Mouse (Mus musculus) cerebellum, adult (tissue): ENCODE measurements around the gene Pa2g4.
A peak's percentile ranks its signal among the peaks of the same experiment; 100 is the strongest.

Experiments
- ATAC-seq: cut with Nextera tagmentation; 2 replicates; pipeline ENCODE4 v1.9.2; 2017; ENCODE audit warnings: mild to moderate bottlenecking, moderate library complexity, mixed read lengths; ENCODE audit not compliant: insufficient number of reproducible peaks, low FRiP score, low TSS enrichment

Pa2g4 gene

DNA sequence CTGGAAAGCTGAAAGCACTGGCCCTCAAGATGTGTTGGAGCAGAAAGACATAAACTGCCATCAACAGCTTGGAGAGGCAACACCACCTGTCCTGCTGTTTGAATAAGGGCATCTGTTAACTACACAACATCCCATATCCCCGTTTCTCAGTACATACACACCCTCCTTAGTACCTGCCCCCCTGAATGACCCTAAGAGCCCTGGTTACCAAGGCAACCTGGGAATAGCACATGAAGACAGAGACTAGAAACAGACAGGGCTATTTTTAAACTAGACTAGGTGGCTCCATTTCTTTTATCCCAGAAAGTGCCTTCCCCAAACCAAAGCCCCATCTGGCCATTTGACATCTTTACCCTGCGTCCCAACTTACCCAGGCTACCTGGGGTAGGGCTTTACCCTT lies 22.7 kb downstream of the Pa2g4 start:
- no peak for ATAC-seq

DNA sequence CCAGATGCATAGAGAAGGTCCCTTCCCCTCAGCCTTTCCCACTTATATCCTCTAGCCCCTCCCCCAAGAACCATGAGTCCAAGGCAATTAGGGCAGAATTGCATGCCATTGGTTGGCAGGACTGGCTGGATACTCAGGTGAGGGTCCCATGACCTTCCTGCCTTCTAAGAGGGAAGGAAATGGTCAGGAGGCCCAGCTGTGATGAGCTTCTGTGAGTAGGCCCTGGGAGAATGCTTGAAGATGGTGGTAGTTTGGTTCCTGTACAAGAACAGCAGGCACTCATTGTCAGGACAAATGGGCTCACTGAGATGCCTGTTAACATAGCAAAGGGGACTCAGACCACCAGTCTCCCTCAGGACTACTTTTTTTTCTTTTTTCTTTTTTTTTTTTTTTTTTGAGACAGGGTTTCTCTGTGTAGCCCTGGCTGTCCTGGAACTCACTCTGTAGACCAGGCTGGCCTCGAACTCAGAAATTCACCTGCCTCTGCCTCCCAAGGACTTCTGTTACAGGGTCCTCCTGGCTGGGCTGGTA lies 27.4 kb downstream of the Pa2g4 start:
- no peak for ATAC-seq

DNA sequence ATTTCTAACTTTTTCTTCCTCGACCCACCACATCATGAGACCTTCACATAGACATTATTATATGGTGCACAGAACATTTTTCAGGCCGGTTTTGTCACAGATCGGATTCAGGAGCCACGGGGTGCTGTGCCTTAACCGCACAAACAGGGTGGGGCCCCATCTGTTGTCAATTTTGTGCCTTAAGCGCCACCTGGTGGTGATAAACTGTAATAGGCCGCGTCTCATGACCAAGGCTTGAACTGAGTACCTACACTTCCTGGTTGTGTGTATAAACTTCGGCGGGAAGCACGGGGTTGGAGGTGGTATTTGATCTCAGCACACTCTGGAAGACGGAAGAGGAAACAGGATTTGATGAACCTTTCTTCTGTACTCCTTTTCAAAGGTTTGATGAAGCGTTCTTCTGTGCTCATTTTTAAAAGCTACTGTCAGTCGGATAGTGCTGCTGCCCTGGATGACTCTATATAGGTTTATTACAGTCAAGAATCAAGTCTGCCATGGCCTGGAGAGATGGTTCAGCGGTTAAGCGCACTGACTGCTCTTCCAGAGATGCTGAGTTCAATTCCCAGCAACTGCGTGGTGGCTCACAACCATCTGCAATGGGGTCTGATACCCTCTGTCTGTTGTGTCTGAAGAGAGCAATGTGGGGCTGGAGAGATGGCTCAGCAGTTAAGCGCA lies 29.4 kb downstream of the Pa2g4 start:
- peak; percentile 90; the same call in 1 of the 2 replicates for ATAC-seq

DNA sequence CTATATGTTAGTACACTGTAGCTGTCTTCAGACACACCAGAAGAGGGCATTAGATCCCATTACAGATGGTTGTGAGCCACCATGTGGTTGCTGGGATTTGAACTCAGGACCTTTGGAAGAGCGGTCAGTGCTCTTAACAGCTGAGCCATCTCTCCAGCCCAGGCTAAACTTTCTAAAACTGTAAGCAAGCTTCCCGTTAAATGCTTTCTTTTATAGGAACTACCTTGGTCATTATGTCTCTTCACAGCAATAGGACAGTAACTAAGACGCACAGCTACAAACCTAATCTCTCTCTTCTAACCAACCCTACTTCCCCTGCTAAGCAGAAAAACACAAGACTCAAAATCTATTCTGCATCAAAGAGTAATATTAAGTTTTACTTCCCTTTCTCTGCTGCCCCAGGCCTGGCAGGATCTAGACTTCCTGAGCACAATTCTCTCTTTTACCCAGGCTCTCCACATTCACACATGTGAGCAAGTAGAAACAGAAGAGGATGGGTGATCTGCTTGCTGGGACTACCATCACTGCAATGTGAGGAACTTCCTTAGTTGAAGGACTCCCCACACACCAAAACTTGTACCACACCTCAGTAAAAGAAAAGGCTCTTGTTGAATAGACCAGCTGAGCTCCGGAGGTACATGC lies 30.0 kb downstream of the Pa2g4 start:
- ATAC-seq, result no peak

DNA sequence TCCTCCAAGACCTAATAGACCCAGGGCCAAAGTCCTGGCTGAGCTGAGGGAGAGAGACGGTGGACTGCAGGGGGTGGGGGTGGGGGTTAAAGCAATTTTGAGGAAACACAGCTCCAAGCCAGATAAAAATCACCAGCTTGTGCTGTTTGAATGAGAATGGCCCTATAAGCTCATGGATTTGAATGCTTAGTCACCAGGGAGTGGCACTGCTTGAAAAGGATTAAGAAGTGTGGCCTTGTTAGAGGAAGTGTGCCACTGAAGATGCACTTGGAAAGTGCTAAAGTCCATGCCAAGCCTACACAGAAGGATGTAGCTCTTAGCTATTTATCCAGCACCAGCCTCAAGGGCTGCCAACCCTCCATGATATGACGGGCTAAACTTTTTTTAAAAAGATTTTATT lies 30.6 kb downstream of the Pa2g4 start:
- ATAC-seq, result no peak

DNA sequence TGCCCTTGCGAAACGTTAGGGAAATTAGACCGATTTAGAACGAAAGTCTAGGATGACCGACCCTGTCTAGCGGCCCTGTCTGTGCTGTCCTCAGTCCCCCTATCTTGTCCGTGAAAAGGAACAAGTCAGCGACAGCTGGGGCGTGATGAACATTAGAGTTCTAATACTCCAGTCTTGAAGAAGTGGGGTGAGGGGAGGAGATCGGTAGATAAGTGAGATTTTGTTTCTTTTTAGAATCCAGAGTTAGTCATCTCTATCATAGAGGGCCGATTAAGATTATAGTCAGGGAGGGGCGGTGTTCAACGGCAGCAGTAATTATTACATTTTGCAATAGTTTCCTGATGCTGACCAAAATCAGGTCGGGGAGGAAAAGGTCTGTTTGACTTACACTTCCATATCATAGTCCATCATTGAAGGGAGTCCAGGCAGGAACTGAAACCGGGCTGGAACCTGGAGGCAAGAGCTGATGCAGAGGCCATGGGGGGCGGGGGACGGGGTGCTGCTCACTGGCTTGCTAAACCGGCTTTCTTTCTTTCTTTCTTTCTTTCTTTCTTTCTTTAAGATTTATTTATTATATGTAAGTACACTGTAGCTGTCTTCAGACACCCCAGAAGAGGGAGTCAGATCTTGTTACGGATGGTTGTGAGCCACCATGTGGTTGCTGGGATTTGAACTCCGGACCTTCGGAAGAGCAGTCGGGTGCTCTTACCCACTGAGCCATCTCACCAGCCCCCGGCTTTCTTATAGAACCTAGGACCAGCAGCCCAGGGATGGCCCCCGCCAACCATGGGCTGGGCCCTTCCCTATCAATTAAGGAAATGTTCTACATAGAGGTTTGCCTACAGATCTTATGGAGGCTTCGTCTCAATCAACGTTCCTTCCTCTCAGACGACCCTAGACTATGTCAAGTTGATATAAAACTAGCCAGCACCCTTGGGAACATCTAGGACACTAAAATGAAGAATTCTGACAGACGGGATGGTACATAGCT lies 39.1 kb downstream of the Pa2g4 start:
- no peak for ATAC-seq

DNA sequence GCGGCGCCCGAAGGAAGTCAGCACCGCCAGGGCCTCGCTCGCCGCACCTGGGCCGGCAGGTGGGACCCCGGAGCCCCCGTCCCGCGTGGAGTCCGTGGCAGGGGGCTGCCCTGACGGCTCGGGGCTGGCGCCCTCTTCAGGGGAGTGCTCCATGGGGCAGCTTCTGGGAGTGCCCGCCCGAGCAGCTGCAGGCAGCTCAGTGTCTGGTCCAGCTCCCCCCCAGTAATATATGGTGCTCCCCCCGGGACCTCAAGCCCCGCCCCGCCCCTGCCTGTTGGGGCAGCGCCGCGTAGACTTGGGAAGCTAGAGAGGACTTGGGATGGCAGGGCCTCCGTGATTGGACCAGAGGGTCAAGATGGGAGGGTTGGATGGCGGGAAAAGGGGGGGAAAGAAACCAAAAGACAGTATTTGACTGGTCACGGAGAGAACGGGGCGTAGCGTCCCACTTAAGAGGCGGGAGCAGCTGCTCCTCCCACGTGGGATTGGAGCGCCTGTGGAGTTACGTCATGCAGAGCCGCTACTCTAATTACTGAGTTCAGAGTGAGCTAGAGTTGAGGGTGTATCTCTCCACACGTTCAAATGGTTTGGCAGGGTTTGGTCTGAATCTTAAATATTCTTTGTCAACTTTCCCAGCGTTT lies 40.0 kb downstream of the Pa2g4 start, which contains the start of gene Esyt1:
Gene Esyt1 (minus strand): TSS at position 201 of the 638 bp plus-strand sequence.
- ATAC-seq, result peak; percentile 99

DNA sequence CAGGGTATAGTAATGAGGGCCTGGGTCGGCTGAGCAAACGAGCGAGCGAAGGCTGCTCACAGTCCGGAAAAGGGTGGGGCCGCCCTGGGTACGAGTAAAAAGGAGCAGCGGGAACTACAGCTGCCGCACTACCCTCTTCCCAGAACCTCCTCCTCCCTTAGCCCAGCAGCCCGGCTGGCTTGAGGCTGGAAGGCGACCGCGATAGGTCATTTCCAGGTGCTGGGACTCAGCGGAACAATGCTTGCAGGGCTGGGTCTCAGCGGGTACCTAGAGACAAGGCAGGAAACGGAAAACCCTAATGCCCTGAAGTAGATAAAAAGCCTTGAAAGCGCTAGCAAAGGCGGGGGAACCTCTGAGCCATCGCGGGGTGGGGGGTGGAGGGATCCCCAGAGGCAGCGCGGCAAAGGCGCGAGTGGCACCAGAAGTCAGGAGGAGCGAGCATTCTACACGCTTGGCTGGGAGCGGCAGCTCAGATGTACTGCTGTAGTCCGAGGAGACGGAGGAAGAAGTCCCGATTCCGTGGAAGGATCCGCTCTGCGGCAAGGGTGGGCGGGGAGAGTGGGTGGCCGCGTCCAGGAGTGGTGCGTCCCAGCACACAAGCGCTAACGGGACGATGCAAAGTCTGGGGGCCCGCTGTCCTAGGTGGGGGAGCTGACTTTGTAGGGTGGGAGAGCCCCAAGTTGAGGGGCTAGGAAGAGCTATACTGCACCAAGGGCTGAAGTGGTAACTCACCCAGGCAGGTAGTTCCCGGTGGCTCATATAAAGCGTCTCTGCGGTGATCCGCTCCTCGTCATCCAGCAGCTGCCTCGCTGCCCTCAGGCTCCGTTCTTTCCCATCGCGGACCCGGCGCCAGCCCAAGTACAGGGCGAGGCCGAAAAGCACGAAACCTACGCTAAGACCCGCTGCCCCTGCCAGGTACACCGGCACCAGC lies 40.8 kb downstream of the Pa2g4 start:
- 0 out of 2 replicates have a peak, but pooled peaks have one; percentile 20 for ATAC-seq

DNA sequence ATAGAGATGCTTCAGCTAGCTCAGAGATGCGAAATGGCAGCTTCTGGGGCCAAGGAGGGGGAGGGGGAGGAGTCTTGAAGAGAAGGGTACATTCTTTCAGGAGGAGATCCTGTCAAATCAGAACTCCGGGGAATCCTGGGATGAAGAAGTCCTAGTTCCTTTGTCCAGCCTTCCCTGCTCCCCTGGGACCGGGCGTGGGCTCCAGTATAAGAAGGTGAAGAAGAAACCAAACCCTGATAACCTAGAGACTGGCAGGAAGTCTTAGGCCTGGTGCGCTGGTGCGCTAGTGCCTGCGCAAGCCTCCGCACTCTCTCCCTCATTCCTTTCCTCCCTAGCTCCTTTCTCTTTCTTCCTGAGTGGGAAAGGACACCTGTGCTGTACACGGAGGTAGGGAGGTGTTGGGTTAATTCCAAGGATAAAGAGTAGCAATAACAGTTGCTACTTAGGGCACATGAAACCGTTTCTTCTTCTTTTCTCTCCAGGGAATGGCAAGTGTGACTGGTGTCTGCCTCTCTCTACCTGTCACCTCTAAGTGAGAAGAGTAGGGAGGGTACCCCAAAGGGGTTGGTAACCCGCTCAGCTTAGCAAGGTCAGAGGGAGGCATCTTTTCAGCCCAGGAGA lies 41.6 kb downstream of the Pa2g4 start:
- no peak for ATAC-seq

DNA sequence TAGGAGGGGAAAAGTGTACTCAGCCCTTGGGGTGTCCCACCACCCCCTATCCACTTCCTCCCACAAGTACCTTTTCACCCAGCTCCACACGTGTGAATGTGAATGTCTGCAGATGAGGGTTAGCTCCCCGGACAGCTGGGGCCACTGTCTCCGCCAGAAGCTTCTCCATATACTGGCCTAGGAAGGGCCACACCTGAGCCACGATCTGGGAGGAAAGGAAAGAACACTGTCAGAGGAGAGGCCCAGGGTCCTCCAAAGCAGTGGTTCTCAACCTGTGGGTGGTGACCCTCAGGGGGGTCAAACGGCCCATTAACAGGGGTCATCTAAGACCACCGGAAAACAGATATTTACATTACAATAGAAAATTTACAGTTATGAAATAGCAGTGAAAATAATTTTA lies 43.4 kb downstream of the Pa2g4 start:
- ATAC-seq, result no peak

DNA sequence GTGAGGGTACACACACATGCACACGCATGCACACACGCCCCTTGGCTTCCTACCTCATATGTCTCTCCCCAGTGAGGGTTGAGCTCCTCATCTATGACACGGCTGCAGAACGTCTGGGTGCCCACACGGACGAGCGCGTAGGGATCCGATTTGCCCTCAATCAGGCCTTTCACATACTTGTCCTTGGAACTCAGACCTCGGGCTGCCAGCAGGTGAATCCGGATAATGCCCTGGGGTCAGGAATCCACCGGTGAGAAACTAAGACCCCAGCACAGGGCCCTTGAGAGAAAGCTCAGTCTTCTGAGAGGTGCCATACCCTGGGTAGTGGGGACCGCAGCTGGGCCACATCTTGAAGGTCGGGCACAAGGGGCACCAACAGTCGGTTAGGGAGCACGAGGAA lies 45.2 kb downstream of the Pa2g4 start:
- ATAC-seq, result no peak

DNA sequence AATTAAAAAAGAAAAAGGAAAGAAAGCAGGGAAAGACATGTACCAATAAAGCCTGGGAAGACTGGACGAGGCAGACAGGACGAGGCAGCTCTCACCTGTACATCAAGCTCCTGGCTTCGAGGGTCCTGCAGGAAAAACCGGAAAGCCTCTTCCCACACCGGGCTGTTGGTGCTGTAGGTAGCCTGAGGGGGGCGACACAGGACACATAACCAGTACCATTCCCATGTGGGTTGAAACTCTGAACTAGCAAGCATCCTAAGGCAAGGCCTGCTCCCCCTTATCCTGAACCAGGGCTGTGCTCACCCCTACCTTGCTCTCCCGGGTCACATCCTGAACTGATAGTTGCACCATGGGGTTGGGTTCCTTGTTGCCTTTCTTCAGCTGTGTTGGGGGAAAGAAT lies 47.0 kb downstream of the Pa2g4 start:
- peak; percentile 36; the same call in 1 of the 2 replicates for ATAC-seq

DNA sequence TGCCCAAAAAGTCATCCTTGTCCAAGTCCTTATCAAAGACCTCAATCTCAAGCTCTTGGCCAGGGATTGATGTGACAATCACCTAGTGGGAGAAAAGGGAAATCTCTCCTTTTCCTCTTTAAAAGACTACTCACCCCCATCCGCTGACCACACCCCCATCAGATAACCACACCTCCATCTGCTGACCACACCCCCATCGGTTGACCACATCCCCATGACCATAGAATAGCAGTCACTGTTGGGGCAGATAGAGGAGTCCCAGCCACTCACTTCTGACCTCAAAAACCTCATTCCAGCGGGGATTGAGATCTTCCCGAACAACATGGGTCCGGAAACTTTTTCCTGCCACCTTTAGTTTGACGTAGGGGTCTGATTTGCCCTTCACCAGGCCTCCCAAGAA lies 49.1 kb downstream of the Pa2g4 start:
- ATAC-seq, result no peak

DNA sequence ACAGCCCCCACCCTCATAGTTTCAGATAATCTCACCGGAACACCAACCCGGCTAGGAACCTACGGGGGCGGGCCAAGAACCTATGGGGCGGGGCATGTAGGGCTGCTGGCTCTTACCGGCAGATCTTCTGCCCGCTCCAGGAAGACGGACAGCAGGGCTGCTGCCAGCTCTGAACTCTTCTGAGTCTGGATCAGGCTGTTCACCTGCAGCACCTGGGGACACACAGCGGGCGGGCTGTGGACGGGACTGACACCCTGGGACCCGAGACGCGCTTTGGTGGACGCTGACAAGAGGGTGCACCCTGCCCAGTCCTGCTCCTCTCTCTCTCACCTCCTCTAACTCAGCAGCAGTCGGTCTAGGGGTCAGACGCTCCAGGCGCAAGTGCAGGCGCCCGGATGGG lies 49.8 kb downstream of the Pa2g4 start:
- no peak for ATAC-seq

DNA sequence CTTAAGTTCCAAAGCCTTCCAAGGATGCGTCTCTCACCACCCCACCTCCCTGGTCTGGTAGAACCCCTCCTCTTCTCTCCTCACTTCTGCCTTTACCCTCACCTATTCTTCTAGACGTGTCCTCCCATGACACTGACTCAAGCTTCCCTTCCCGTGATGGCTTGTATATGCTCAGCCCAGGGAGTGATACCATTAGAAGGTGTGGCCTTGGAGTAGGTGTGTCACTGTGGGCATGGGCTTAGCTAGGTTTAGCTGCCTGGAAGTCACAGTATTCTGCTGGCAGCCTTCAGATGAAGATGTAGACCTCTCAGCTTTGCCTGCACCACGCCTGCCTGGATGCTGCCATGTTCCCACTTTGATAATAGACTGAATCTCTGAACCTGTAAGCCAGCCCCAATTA lies 50.7 kb downstream of the Pa2g4 start:
- no peak for ATAC-seq

DNA sequence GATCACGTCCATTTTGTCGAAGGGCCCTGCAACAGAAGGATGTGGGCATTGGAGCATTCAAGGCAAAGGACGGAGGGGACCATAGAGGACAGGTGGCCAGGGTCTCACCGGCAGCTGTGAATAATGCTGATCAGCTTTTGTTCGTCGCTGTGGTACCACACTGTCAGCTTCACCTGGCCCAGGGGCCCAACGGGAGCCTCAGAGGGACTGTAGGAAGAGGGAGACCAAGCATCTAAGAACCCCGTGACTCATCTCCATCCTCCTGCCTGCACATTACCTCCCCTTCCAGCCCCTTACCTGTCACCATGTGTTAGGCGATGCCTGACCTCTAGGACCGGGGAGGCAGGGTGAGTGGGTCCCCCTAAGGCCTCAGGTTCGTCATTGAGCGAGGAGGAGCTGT lies 54.0 kb downstream of the Pa2g4 start:
- ATAC-seq, result no peak

DNA sequence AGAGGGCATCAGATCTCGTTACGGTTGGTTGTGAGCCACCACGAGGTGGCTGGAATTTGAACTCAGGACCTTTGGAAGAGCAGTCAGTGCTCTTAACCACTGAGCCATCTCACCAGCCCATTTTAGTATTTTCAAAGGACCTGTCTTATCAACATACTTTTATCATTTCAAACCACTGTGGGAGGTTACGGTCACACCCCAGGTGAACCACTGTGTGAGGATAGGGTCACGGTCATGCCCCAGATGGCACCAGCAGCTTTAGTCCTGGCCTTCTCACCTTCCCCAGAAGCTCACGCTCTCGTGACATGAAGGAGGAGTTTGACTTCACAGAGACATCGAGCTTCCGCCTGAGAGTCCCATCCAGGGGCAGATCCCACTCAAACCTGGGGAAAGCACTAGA lies 54.6 kb downstream of the Pa2g4 start:
- no peak for ATAC-seq

DNA sequence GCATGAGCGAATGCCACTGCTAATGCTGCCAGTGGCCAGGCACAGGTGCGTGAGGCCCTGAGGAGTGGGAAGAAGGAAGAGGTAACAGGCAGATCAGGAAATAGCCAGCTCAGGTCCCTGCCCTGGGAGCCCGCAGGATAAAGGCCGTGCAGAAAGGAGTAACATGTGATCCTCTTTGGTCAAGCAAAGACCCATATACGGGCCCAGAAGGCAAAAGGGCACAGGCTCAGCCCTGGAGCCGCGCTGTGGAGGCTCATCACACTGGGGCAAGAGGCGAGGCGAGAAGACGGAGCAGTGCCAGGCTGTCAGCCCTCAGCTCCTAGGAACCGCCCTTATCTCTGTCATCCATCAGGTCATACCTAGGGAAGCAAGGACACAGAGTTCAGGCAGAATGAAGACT lies 55.5 kb downstream of the Pa2g4 start:
- no peak for ATAC-seq

DNA sequence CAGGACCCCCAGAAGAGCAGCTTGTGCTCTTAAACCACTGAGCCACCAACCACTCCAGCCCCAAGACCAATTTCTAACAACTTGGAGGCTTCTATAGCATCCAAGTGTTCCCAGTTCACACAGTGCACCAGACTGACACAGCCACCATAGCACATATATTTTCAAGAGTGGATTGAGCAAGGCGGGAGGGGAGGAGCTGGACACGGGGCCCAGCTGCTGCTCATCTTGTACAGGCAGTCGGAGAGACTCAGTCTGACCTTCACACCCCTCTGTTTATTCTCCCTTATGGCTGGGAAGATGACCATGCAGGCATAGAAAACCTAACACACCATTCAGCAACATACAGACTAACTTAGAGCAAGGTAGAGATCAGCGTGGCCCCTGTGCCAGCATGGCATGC lies 56.0 kb downstream of the Pa2g4 start:
- ATAC-seq, result no peak
